Mouse (Mus musculus) liver, embryonic 14.5 days (tissue): ENCODE results near the gene Tm9sf3. TPM values are rescaled to one million over a fixed set of nuclear protein-coding genes. Genes with fewer than 3 reads are reported as not detected.

Experiments
- ATAC-seq: fragments of 200-750 bp; cut with Nextera tagmentation; 2 replicates; pipeline ENCODE4 v1.8.0; 2017; ENCODE audit warnings: moderate number of reproducible peaks, mild to moderate bottlenecking, moderate library complexity; ENCODE audit not compliant: insufficient read depth
- DNase-seq, 3 experiments: peaks; one replicate each; pipeline ENCODE4 v3.0.0-alpha.2; 2012 to 2013; ENCODE audit warnings: low read depth in 3 of 3, low spot score in 3 of 3
- H3K27ac ChIP-seq: fragments of 300-500 bp; sonication (generic); 2 replicates; pipeline ENCODE4 v1.5.1; 2014; ENCODE audit warnings: moderate library complexity, mild to moderate bottlenecking, control low read depth, inconsistent platforms
- H3K27me3 ChIP-seq: fragments of 300-500 bp; sonication (generic); 2 replicates; pipeline ENCODE4 v1.6.1; 2014; ENCODE audit warnings: mild to moderate bottlenecking, low read length, moderate library complexity; ENCODE audit not compliant: control insufficient read depth, insufficient read depth
- H3K36me3 ChIP-seq: fragments of 300-500 bp; sonication (generic); replicated peaks from 2 replicates; pipeline ENCODE4 v1.6.1; 2014; ENCODE audit warnings: low read depth; ENCODE audit not compliant: control insufficient read depth, insufficient read depth
- H3K4me1 ChIP-seq, 2 experiments: fragments of 200-500 bp in 1 of 2; fragments of 300-500 bp in 1 of 2; sonication (generic) in 1 of 2; replicated peaks; 2 replicates each; pipeline ENCODE4 v1.6.1; 2012 to 2014; ENCODE audit warnings: antibody characterized with exemption in 1 of 2, inconsistent platforms in 1 of 2, low read length in 1 of 2; ENCODE audit not compliant: control insufficient read depth in 2 of 2, insufficient read depth in 2 of 2
- H3K4me2 ChIP-seq: fragments of 300-500 bp; sonication (generic); 2 replicates; pipeline ENCODE4 v1.6.1; 2014; ENCODE audit warnings: low read depth, mild to moderate bottlenecking, control low read depth, moderate library complexity
- H3K4me3 ChIP-seq, 2 experiments: fragments of 200-500 bp in 1 of 2; fragments of 300-500 bp in 1 of 2; sonication (generic) in 1 of 2; 2 replicates each; pipeline ENCODE4 v1.5.1; 2012 to 2014; ENCODE audit warnings: low read depth in 2 of 2, low read length in 2 of 2, mild to moderate bottlenecking in 2 of 2, control low read depth in 1 of 2, inconsistent platforms in 1 of 2, moderate library complexity in 1 of 2; ENCODE audit not compliant: insufficient read depth in 1 of 2
- H3K9ac ChIP-seq: fragments of 300-500 bp; sonication (generic); replicated peaks from 2 replicates; pipeline ENCODE4 v1.6.1; 2014; ENCODE audit warnings: mild to moderate bottlenecking, control low read depth, moderate library complexity
- H3K9me3 ChIP-seq: fragments of 300-500 bp; sonication (generic); 2 replicates; pipeline ENCODE4 v1.6.1; 2016; ENCODE audit warnings: low read length, mixed read lengths; ENCODE audit not compliant: control insufficient read depth
- CTCF ChIP-seq: IDR thresholded peaks from 2 replicates; pipeline ENCODE4 v1.5.1; 2016; ENCODE audit warnings: antibody characterized with exemption, low read depth, control low read depth
- EP300 ChIP-seq: IDR thresholded peaks from 2 replicates; pipeline ENCODE4 v1.6.1; 2016; ENCODE audit warnings: antibody characterized with exemption, low read depth
- WGBS: fragments of 180-500 bp; shearing (Covaris S2); extraction: QIAGEN DNeasy Blood & Tissue Kit; methylation state at CpG from one replicate; pipeline ENCODE4 v1.1.7; 2014; ENCODE audit not compliant: insufficient replicate concordance; 5-methylcytosine and 5-hydroxymethylcytosine counted together
- polyA plus RNA-seq, 2 experiments: library from polyadenylated mRNA; depleted of rRNA in 1 of 2; stranded (reverse) in 1 of 2; unstranded in 1 of 2; fragments of >200 nt; fragmentation: Nextera tagmentation in 1 of 2; extraction: Ambion mirVana in 1 of 2; gene quantifications; 2 replicates each; pipeline versions ENCODE4 v1.2.1 to v1.2.3; 2012 to 2014

Tm9sf3 gene
- polyA plus RNA-seq, 2 experiments = 35.0 to 53.0 TPM

DNA sequence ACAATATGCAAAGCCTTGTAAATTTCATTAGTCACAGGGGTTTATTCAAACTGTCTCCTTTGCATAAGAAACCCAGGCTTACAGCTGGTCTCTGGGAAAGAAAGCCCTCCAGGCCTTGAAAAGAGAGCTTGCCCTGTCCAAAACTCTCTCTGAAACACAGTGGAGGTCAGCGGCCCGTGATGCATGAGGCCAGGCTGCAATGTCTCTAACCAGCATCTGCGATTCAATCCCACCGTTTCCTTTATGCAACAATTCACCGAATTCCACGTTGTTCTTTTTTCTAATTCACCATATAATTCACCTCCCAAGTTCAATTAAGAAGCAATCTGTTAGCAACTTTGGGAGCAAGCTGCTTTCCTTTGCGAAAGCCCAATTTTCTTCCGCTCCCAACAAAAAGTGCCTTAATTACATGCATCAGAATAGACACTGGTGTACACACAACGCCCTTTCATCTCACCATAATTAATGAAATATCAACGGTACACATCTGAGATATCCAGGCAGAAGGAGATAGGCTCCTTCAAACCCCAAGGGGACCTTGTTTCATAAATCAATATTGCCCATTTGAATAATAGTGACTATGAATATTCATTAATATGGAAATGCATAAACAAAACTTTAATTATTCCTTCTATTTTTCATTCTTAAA is 99.2 kb downstream of the Tm9sf3 start:
- H3K36me3 ChIP-seq = no peaks in the 10 kb centered on the region
- H3K9me3 ChIP-seq = no peaks in the 10 kb centered on the region
- no peak overlapping the region for H3K4me2 ChIP-seq
- no peaks in the 10 kb centered on the region for H3K27me3 ChIP-seq
- no peak overlapping the region for H3K27ac ChIP-seq
- H3K4me3 ChIP-seq = no peak overlapping the region
- DNase-seq (no peak), ATAC-seq (no peak)
- H3K9ac ChIP-seq = no peak overlapping the region
- no peaks in the 10 kb centered on the region for H3K4me1 ChIP-seq
- 74% methylated on average over 10 of the region's 10 CpGs for WGBS
- TF ChIP-seq CTCF = no peak
- TF ChIP-seq EP300 = no peak

Other genes with a start within 250 kb of the Tm9sf3 start
- gene Dntt, start 234.7 kb downstream of the Tm9sf3 start, polyA plus RNA-seq (2012; rRNA removed) = 0.03 TPM in 1 of 2 replicates, not detected in the other
- 0.09 TPM in 1 of 2 replicates, not detected in the other for gene Dntt, start 234.7 kb downstream of the Tm9sf3 start, polyA plus RNA-seq (2014; fragmentation: Nextera tagmentation; extraction: Ambion mirVana)
- not detected in 2 replicates for gene Opalin, start 186.9 kb downstream of the Tm9sf3 start, polyA plus RNA-seq (2012; rRNA removed)
- gene Opalin, start 186.9 kb downstream of the Tm9sf3 start, polyA plus RNA-seq (2014; fragmentation: Nextera tagmentation; extraction: Ambion mirVana) = not detected in 2 replicates
- not detected in 2 replicates for gene Tll2, start 57.2 kb downstream of the Tm9sf3 start, polyA plus RNA-seq (2012; rRNA removed)
- not detected in 2 replicates for gene Tll2, start 57.2 kb downstream of the Tm9sf3 start, polyA plus RNA-seq (2014; fragmentation: Nextera tagmentation; extraction: Ambion mirVana)
- gene Pik3ap1, start 121.1 kb upstream of the Tm9sf3 start, polyA plus RNA-seq (2012; rRNA removed) = 3.0 and 3.8 TPM in 2 replicates
- gene Pik3ap1, start 121.1 kb upstream of the Tm9sf3 start, polyA plus RNA-seq (2014; fragmentation: Nextera tagmentation; extraction: Ambion mirVana) = 4.9 and 5.8 TPM in 2 replicates
- gene Lcor, start 218.6 kb upstream of the Tm9sf3 start, polyA plus RNA-seq (2012; rRNA removed) = 0.90 and 1.1 TPM in 2 replicates
- gene Lcor, start 218.6 kb upstream of the Tm9sf3 start, polyA plus RNA-seq (2014; fragmentation: Nextera tagmentation; extraction: Ambion mirVana) = 5.2 and 5.6 TPM in 2 replicates